Mouse (Mus musculus) brain, adult 2 months (tissue): Measurements from ENCODE around the gene Gm45716.

Experiments
- DNase-seq: peaks from one replicate; pipeline ENCODE4 v3.0.0; 2011; ENCODE audit warnings: low read depth, low spot score

Gene Gm45716

DNA sequence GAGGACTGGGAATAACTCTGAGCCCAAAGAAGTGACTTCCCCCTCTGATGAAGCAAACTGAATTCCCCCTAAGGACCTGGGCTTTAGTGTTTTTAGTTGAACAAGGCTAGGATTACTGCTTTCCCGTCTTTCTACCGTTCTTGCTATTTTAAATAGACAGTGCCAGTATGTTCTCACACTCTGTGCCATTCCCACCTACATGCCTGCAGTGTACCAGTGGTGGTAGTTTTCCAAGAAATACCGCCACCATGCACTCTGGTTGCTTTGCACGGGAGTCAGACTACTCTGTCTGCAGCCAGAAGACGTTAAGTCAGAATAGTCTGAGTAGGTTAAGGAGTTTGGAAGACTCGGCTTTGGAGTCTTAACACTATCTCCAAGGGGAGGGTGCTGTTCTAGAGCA, 96.1 kb downstream of the Gm45716 start:
- peak; percentile 88 for DNase-seq

DNA sequence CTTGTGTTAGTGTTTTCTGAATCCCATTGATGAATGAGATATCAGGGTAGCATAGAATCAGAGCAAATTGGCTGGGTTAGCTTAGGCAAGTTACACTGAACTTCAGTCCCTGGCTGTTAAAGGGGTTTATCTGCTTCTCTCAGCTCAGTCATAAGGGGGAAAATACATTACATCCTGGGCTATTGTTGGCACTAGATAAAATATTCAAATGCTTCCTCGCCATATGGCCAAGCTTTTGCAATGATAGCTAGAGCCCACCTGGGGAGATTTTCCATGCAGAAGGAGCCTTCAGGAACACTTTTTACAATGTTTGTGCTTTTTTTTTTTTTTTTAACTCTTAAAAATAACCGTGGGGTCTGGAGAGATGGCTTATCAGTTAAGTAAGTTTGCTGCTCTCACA, 96.6 kb downstream of the Gm45716 start:
- peak; percentile 37 for DNase-seq

DNA sequence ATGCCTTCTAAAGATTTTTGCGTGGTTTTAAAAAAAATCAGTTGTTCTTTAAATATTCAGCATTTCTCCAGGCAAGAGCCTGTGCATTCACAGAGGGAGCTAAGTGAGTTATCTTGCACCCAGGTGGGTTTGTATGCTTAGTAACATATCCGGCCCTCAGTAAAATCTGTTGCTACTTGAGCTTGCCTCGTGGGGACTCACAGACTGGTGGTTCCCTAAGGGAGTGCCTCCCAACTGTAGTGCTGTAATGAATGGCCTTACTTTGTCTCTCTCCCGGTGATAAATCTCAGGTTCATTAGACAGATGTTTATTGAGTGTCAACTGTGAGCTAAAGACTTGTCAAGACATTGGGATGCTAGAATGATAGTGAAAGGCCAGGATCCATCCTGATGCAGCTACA, 97.1 kb downstream of the Gm45716 start:
- no peak for DNase-seq

DNA sequence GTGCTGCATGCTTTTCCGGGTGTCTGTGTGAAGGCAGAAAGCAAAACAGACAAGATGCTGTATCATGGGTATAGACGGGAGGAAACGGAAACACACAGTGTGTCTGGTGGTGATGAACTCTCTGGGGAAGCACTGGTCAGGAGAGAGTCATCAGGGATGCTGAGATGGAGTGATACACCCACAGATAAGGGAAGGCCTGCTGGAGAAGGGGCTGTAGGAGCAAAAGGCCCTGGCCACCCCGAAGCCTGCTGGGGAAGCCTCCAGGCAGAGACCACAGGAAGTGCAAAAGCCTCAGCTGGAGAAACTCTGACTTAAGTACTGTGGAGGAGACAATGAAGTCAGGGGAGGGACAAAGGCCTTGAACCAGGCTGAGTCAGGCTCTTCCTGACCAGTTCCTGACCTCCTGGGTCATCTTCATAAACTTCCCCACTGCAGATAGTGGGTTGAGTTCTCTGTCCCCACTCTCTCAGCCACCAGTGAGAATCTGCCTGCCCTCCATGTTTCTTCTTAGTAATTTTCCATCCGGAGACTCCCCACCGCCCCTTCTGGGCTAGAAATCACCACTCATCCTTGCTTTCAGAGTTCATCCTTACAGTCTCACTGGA, 99.2 kb downstream of the Gm45716 start:
- DNase-seq, result no peak

DNA sequence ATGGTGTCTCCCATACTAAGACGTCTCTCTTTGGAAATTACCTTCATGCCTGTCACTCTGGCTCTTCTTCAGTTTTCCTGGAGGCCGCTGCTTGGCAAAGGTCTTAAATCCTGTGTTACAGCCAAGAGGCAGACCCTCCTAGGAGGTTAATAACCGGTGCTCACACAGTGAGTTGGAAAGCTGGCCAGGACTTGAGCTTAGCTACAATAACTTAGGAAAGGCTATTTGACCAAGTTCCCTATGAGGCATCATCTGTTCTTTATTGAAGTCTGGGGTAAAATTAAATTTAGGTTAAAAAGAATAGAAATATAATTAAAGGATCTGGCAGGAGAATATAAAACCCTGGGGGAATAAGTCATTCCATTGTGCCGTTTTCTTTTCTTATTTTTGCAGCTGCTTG, 103.7 kb downstream of the Gm45716 start:
- DNase-seq, result no peak

DNA sequence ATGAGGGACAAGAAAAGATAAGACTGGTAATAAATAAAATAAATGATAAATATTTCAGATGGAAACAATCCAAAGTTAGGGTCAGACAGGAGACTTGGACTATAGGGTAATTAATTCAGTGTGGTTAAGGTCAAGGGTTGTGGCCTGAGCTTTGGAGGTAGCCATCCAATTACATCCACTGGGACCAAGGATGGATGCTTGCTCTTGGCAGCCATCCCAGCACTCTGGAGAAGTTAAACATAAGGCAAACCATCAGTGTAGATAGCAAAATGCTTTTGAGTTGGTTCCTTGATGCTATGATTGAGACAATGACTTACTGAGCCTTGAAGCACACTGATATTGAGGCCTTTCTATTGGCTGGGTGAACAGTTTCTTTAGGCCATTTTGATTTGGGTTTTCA, 105.3 kb downstream of the Gm45716 start:
- no peak for DNase-seq

DNA sequence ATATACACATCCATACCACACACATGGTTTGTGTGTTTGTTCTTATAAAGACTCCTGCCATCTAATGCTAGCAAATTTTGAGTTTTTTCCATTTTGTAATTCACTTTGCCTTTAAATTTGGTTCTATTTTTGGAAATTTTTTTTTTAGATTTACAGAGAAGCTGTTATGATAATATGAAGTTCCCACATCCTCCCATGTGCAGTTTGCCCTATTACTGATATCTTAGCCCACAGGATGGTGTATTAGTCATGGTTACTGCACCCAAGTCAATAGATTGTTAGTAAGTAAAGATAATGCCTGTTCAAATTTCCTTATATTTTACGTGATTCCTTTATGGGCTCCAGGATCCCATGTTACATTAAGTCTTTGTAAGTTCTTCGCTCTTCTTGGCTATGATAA, 107.1 kb downstream of the Gm45716 start:
- DNase-seq, result no peak
